Mouse (Mus musculus): ENCODE data around the gene Ubn1. TPM values are rescaled to one million over a fixed set of nuclear protein-coding genes. Genes with fewer than 3 reads are reported as not detected.
A peak's percentile ranks its signal among the peaks of the same experiment; 100 is the strongest.

The Ubn1 gene
- polyA plus RNA-seq, 1 experiment from 2014 or later = 25.1 TPM

DNA sequence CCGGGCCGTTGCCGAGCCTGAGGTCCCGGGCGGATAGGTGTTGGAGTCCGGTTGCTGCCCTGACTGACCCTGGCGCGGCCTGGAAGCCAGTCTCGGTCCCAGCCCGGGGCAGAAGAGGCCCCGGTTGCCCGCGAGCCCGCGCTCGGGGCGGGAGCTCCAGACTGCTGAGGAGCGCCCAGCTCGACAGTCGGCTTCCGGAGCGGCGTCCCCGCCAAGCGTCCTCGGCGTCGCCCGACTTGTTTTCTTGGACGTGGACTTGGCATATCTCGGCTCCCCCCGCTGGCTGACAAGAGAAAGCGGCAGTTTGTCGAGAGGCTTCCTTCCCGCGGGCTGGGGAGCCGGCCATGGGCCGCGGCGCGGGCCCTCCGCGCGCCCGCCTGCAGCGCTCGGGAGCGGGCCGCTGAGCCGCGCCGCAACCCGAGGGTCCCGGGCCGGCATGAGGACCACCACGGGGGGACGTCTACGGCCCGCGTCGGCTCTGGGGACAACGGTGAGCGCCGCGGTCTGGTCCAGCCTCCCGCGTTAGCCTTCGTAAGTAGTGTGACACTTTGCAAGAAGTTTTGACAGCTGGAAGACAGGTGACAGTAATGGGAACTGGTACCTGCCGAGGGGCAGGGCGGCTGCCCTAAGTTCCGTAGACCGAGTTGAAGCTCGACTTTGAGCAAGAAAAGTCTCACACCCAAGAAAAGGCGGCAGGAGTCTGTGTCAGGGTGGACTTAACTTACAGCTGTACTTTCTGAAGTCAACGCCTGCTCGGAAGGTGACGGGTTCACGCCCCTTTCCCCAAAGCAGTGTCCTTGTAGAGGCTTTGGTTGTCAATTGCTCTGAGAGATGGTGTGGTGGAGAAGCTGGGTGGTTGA is 624 bp downstream of the Ubn1 start:
- peaks cover 3% of the 10 kb centered on the region for H3K4me1 ChIP-seq (replicated peaks; ENCODE audit: control insufficient read depth, insufficient read depth, low read length)
- no peaks in the 10 kb centered on the region for H3K9me3 ChIP-seq (ENCODE audit: control insufficient read depth, low read length)
- H3K27ac ChIP-seq (ENCODE audit: low read depth, low read length) = peak overlapping the region; percentile 90
- peak; percentile 80 for DNase-seq (ENCODE audit: low spot score)
- peak overlapping the region; percentile 97 for H3K4me3 ChIP-seq (ENCODE audit: low read depth, low read length)
- under 1% methylated on average over 78 of the region's 78 CpGs for WGBS
- peak; percentile 82 for ATAC-seq (ENCODE audit: low FRiP score)
- H3K36me3 ChIP-seq (ENCODE audit: control insufficient read depth, insufficient read depth, low read length) = peaks cover 3% of the 10 kb centered on the region; the same call in 1 of the 2 replicates
- H3K9ac ChIP-seq (ENCODE audit: low read depth, low read length) = peak overlapping the region; percentile 84
- H3K4me2 ChIP-seq (replicated peaks; ENCODE audit: low read depth, low read length) = peak overlapping the region; percentile 92
- H3K27me3 ChIP-seq (ENCODE audit: control insufficient read depth, insufficient read depth, low read length) = no peaks in the 10 kb centered on the region

DNA sequence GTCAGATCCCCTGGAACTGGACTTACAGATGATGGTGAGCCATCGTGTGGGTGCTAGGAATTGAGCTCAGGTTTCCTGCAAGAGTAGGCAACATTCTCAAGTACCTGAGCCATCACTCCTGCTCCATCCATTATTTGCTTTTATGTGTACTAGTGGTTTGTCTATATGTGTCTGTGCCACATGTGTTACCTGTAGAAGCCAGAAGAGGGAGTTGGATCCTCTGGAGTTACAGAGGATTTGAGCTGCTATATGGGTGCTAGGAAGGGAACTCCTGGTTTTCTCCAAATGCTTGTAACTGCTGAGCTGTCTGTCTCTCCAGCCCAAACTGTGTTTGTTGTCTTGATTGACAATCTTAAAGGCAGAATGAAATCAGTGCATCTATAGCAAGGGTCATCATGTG is 8.3 kb downstream of the Ubn1 start:
- Histone ChIP-seq H3K4me3 (ENCODE audit: low read depth, low read length) (no peak overlapping the region), H3K27ac (ENCODE audit: low read depth, low read length) (no peak overlapping the region), H3K9me3 (ENCODE audit: control insufficient read depth, low read length) (no peaks in the 10 kb centered on the region), H3K27me3 (ENCODE audit: control insufficient read depth, insufficient read depth, low read length) (no peaks in the 10 kb centered on the region), H3K4me1 (replicated peaks; ENCODE audit: control insufficient read depth, insufficient read depth, low read length) (no peaks in the 10 kb centered on the region), H3K4me2 (replicated peaks; ENCODE audit: low read depth, low read length) (no peak overlapping the region), H3K36me3 (ENCODE audit: control insufficient read depth, insufficient read depth, low read length) (no peaks in the 10 kb centered on the region), H3K9ac (ENCODE audit: low read depth, low read length) (no peak overlapping the region)
- 69% methylated on average over 1 of the region's 1 CpGs for WGBS
- ATAC-seq (ENCODE audit: low FRiP score) (no peak), DNase-seq (ENCODE audit: low spot score) (peak; percentile 6)

DNA sequence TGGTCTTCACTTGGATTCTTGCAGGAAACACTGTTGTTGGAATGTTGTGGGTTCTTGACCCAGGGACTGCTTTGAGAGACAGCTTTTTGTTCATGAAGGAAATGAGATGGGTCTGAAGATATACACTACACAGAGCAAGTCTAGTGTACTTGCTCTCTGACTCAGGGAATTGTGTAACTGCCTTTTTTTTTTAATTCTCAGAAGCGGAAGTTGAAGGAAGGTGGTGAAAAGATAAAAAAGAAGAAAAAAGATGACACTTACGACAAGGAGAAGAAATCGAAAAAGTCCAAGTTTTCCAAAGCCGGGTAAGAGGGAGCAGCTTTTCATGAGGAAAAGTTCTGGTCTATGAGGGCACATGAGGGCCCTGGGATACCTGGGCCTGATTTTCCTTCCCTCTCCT is 13.6 kb downstream of the Ubn1 start:
- Histone ChIP-seq H3K4me2 (replicated peaks; ENCODE audit: low read depth, low read length) (no peak overlapping the region), H3K27ac (ENCODE audit: low read depth, low read length) (no peak overlapping the region), H3K9ac (ENCODE audit: low read depth, low read length) (no peak overlapping the region), H3K4me3 (ENCODE audit: low read depth, low read length) (no peak overlapping the region), H3K9me3 (ENCODE audit: control insufficient read depth, low read length) (no peaks in the 10 kb centered on the region), H3K4me1 (replicated peaks; ENCODE audit: control insufficient read depth, insufficient read depth, low read length) (no peaks in the 10 kb centered on the region), H3K36me3 (ENCODE audit: control insufficient read depth, insufficient read depth, low read length) (no peaks in the 10 kb centered on the region), H3K27me3 (ENCODE audit: control insufficient read depth, insufficient read depth, low read length) (no peaks in the 10 kb centered on the region)
- DNase-seq (ENCODE audit: low spot score) = no peak
- WGBS = 92% methylated on average over 4 of the region's 4 CpGs
- ATAC-seq (ENCODE audit: low FRiP score) = no peak

DNA sequence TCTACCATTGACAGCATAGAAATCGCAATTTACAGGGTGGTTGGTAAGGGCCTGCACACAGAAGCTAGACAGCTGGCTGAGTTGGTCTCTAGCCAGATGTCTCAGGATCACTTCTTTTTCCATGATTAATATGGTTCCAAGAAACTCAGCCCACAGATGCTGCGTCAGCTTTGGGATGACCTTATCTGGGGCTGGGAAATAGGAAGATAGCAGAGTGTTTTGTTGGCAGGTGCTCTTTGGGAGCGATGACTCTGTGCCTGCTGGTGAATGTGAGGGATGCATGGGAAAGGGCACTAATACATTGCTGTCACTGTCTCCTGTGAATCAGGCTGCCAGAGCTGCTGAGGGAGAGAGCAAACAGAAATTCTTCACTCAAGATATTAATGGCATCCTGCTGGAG is 20.5 kb downstream of the Ubn1 start:
- WGBS = 90% methylated on average over 3 of the region's 3 CpGs
- Histone ChIP-seq H3K27me3 (ENCODE audit: control insufficient read depth, insufficient read depth, low read length) (no peaks in the 10 kb centered on the region), H3K9me3 (ENCODE audit: control insufficient read depth, low read length) (no peaks in the 10 kb centered on the region), H3K9ac (ENCODE audit: low read depth, low read length) (no peak overlapping the region), H3K36me3 (ENCODE audit: control insufficient read depth, insufficient read depth, low read length) (0 out of 2 replicates have a peak, but pooled peaks cover 5% of the 10 kb centered on the region), H3K4me2 (replicated peaks; ENCODE audit: low read depth, low read length) (no peak overlapping the region), H3K27ac (ENCODE audit: low read depth, low read length) (no peak overlapping the region), H3K4me3 (ENCODE audit: low read depth, low read length) (no peak overlapping the region), H3K4me1 (replicated peaks; ENCODE audit: control insufficient read depth, insufficient read depth, low read length) (no peaks in the 10 kb centered on the region)
- ATAC-seq (ENCODE audit: low FRiP score) (no peak), DNase-seq (ENCODE audit: low spot score) (no peak)

DNA sequence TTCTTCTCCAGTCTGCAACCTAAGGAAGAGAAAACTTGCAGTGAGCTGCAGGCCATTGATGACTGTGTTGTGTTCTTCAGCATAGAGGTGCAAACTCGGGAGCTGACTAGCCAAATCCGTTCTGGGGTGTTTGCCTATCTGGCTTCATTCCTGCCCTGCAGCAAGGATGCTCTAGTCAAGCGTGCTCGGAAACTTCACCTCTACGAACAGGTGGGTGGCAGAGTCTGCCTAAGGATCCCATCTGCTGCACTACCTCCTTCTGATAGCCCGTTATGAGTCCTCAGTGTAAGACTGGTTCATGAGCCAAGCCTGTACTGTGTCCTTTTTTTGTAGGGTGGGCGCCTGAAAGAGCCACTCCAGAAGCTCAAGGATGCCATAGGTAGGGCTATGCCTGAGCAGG is 22.1 kb downstream of the Ubn1 start:
- H3K4me1 ChIP-seq (replicated peaks; ENCODE audit: control insufficient read depth, insufficient read depth, low read length) = no peaks in the 10 kb centered on the region
- H3K27ac ChIP-seq (ENCODE audit: low read depth, low read length) = no peak overlapping the region
- H3K4me3 ChIP-seq (ENCODE audit: low read depth, low read length) = no peak overlapping the region
- 0 out of 2 replicates have a peak, but pooled peaks cover 8% of the 10 kb centered on the region for H3K36me3 ChIP-seq (ENCODE audit: control insufficient read depth, insufficient read depth, low read length)
- WGBS = 95% methylated on average over 7 of the region's 7 CpGs
- H3K9ac ChIP-seq (ENCODE audit: low read depth, low read length) = no peak overlapping the region
- ATAC-seq (ENCODE audit: low FRiP score) (no peak), DNase-seq (ENCODE audit: low spot score) (no peak)
- H3K27me3 ChIP-seq (ENCODE audit: control insufficient read depth, insufficient read depth, low read length) = no peaks in the 10 kb centered on the region
- no peaks in the 10 kb centered on the region for H3K9me3 ChIP-seq (ENCODE audit: control insufficient read depth, low read length)
- no peak overlapping the region for H3K4me2 ChIP-seq (replicated peaks; ENCODE audit: low read depth, low read length)

DNA sequence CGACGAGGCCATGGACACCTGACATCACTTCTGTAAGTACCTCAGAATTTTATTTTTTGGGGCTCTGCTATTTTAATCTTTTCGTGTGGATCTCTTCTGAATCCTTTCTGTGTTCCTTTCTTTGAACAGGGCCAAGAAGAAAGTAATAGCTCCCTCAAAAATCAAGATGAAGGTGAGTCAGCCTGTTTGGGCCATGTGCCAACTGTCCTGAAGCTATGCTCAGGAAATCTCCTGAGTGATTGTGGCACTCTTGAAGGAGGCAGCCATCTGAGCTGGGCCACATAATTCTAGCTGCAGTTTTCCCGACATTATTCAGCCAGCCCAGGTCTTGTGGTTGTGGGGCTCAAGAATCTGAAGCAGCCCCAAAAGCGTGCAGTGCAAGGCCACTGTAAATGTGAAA is 24.5 kb downstream of the Ubn1 start:
- no peak overlapping the region for H3K9ac ChIP-seq (ENCODE audit: low read depth, low read length)
- H3K27ac ChIP-seq (ENCODE audit: low read depth, low read length) = no peak overlapping the region
- WGBS = 92% methylated on average over 5 of the region's 5 CpGs
- DNase-seq (ENCODE audit: low spot score) (no peak), ATAC-seq (ENCODE audit: low FRiP score) (no peak)
- no peaks in the 10 kb centered on the region for H3K4me1 ChIP-seq (replicated peaks; ENCODE audit: control insufficient read depth, insufficient read depth, low read length)
- peaks cover 17% of the 10 kb centered on the region; the same call in 1 of the 2 replicates for H3K36me3 ChIP-seq (ENCODE audit: control insufficient read depth, insufficient read depth, low read length)
- no peak overlapping the region for H3K4me2 ChIP-seq (replicated peaks; ENCODE audit: low read depth, low read length)
- H3K4me3 ChIP-seq (ENCODE audit: low read depth, low read length) = no peak overlapping the region
- no peaks in the 10 kb centered on the region for H3K27me3 ChIP-seq (ENCODE audit: control insufficient read depth, insufficient read depth, low read length)
- H3K9me3 ChIP-seq (ENCODE audit: control insufficient read depth, low read length) = no peaks in the 10 kb centered on the region

DNA sequence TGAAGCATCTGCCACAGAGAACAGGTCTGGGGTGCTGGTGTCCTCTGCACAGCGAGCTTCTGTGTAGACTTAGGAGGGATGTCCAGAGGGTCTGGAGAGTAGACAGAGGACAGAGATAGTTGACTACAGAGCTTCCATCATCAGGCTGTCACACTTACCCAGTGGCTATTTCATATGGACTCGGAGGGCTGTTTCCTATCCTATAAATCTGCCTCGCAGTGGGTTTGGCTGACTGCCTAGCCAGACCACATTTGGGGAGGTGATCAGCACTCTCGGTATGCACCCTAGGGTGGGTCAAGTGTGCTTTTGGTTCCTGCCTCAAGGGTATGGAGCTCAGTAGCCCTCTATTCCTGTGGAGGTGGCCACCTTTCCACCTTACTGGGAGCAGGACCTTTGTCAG is 35.3 kb downstream of the Ubn1 start:
- Histone ChIP-seq H3K27ac (ENCODE audit: low read depth, low read length) (no peak overlapping the region), H3K4me2 (replicated peaks; ENCODE audit: low read depth, low read length) (no peak overlapping the region), H3K9ac (ENCODE audit: low read depth, low read length) (no peak overlapping the region), H3K9me3 (ENCODE audit: control insufficient read depth, low read length) (no peaks in the 10 kb centered on the region), H3K4me1 (replicated peaks; ENCODE audit: control insufficient read depth, insufficient read depth, low read length) (no peaks in the 10 kb centered on the region), H3K4me3 (ENCODE audit: low read depth, low read length) (no peak overlapping the region), H3K27me3 (ENCODE audit: control insufficient read depth, insufficient read depth, low read length) (no peaks in the 10 kb centered on the region), H3K36me3 (ENCODE audit: control insufficient read depth, insufficient read depth, low read length) (no peaks in the 10 kb centered on the region)
- WGBS = 94% methylated on average over 4 of the region's 4 CpGs
- ATAC-seq (ENCODE audit: low FRiP score) = no peak
- no peak for DNase-seq (ENCODE audit: low spot score)

DNA sequence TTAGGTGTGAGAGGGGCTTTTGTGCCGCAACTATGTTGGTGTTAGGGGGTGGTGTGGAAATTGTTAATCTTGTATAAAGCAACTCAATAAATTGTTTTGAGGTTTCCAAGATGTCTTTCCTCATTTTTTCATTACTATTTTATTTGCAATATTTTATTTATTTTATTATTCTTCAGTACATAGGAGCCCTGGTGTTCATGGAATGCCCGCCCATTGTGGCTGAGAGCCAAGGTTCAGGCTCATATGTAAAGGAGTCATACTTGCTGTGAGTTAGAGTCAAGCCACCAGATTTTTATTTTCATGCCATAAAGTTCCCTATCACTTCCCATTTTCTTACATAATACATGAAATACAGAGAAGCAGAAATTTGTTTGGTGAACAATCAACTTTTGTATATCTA is 36.3 kb downstream of the Ubn1 start:
- WGBS = 99% methylated on average over 2 of the region's 2 CpGs
- H3K36me3 ChIP-seq (ENCODE audit: control insufficient read depth, insufficient read depth, low read length) = no peaks in the 10 kb centered on the region

DNA sequence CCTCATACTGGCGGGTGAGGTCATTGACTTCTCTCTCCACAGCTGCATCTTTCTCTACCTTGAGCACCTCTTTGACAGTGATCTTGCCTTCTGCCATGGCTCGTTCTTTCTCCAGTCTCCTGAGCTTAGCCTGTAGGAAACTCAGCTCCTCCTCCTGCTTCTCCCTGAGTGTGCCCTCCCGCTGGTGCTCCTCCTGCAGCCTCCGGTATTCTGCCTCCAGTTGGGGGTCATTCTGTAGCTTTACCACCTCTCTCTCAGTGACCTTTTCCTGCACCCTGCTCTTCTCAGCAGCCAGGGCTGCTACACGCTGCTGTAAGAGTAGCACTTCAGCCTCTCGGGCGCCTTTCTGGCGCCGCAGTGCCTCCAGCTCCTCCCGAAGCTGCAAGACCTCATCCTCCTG is 39.2 kb downstream of the Ubn1 start:
- no peak overlapping the region for H3K27ac ChIP-seq (ENCODE audit: low read depth, low read length)
- H3K4me1 ChIP-seq (replicated peaks; ENCODE audit: control insufficient read depth, insufficient read depth, low read length) = no peaks in the 10 kb centered on the region
- no peaks in the 10 kb centered on the region for H3K9me3 ChIP-seq (ENCODE audit: control insufficient read depth, low read length)
- ATAC-seq (ENCODE audit: low FRiP score) (no peak), DNase-seq (ENCODE audit: low spot score) (no peak)
- H3K36me3 ChIP-seq (ENCODE audit: control insufficient read depth, insufficient read depth, low read length) = no peaks in the 10 kb centered on the region
- H3K27me3 ChIP-seq (ENCODE audit: control insufficient read depth, insufficient read depth, low read length) = no peaks in the 10 kb centered on the region
- H3K4me3 ChIP-seq (ENCODE audit: low read depth, low read length) = no peak overlapping the region
- no peak overlapping the region for H3K9ac ChIP-seq (ENCODE audit: low read depth, low read length)
- H3K4me2 ChIP-seq (replicated peaks; ENCODE audit: low read depth, low read length) = no peak overlapping the region
- WGBS = 74% methylated on average over 10 of the region's 10 CpGs

More for the DNA sequence above, 36.3 kb downstream of the Ubn1 start:
- DNase-seq (ENCODE audit: low spot score) (no peak), ATAC-seq (ENCODE audit: low FRiP score) (no peak)
- Histone ChIP-seq H3K4me1 (replicated peaks; ENCODE audit: control insufficient read depth, insufficient read depth, low read length) (no peaks in the 10 kb centered on the region), H3K27me3 (ENCODE audit: control insufficient read depth, insufficient read depth, low read length) (no peaks in the 10 kb centered on the region), H3K9ac (ENCODE audit: low read depth, low read length) (no peak overlapping the region), H3K27ac (ENCODE audit: low read depth, low read length) (no peak overlapping the region), H3K4me3 (ENCODE audit: low read depth, low read length) (no peak overlapping the region), H3K4me2 (replicated peaks; ENCODE audit: low read depth, low read length) (no peak overlapping the region), H3K9me3 (ENCODE audit: control insufficient read depth, low read length) (no peaks in the 10 kb centered on the region)

Data from hindbrain, embryonic 11.5 days (tissue).